Comparison of ENCODE assay signal across 8 mouse cellular contexts in the genomic region with DNA sequence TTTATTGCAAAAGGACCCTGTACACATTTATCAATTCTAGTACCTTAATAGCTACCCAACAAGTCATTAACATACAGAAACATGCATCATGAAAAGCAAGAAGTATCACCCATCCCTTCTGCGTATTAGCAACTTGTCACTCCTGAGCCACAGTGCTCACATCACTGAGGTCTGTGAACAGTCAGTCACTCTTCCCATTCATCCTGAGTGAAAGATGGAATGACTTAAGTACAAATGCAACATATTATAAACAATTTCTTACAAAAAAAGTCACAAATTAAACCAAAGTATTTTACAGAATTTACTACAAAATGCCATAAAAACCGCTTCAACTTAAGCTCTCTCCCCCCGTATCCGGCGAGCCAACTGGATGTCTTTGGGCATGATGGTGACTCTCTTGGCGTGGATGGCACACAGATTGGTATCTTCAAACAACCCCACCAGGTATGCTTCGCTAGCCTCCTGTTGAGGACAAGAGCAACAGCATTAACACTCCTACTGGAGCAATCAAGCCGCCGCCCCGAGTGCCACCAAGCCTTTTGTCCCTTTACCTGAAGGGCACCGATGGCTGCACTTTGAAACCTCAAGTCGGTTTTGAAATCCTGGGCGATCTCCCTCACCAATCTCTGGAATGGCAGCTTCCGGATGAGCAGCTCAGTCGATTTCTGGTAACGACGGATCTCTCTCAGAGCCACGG. TPM values are rescaled to one million over a fixed set of nuclear protein-coding genes. Genes with fewer than 3 reads are reported as not detected.
A peak's percentile ranks its signal among the peaks of the same experiment; 100 is the strongest.
DNase-seq lines count a peak whose midpoint lies in the region; ATAC-seq and TF ChIP-seq lines count a peak whose summit lies in the region.
"Not testable (repeated sequence)": the region's sequence is repeated elsewhere in the genome, so short reads cannot be mapped to it uniquely, and the experiment has no call there.

No protein-coding gene starts in this region.

- DNase-seq in cerebellum, adult 2 months; kidney, adult 2 months; liver, embryonic 11.5 days (ENCODE audit: low spot score): not testable (repeated sequence)
- DNase-seq in forebrain, embryonic 11.5 days (ENCODE audit: low spot score) = peak; percentile 68
- peak; percentile 92 for DNase-seq in midbrain, embryonic 11.5 days (ENCODE audit: low spot score, missing footprints)

- not testable (repeated sequence) for H3K9me3 ChIP-seq in forebrain, embryonic 11.5 days (ENCODE audit: control insufficient read depth, low read length); heart, embryonic 16.5 days (replicated peaks; ENCODE audit: control insufficient read depth, low read length); liver, embryonic 11.5 days (ENCODE audit: control insufficient read depth, low read length); midbrain, embryonic 11.5 days (ENCODE audit: control insufficient read depth, low read length)

- peaks cover 31% of the 10 kb centered on the region for H3K79me2 ChIP-seq in C2C12 (ENCODE audit: control insufficient read depth, insufficient read depth)

- ATAC-seq in forebrain, embryonic 11.5 days (replicated peaks; ENCODE audit: low FRiP score); heart, embryonic 16.5 days (replicated peaks; ENCODE audit: extremely low read depth, insufficient read depth, low FRiP score); liver, embryonic 11.5 days (replicated peaks; ENCODE audit: low FRiP score); midbrain, embryonic 11.5 days (ENCODE audit: low FRiP score): not testable (repeated sequence)

- under 1% methylated on average over 18 of the region's 18 CpGs for WGBS in cerebellum, adult 2 months
- whole genome bisulfite sequencing in forebrain, embryonic 11.5 days = 8% methylated on average over 18 of the region's 18 CpGs
- WGBS in heart, embryonic 16.5 days = 5% methylated on average over 18 of the region's 18 CpGs
- WGBS in kidney, adult 2 months = under 1% methylated on average over 18 of the region's 18 CpGs
- WGBS in liver, embryonic 11.5 days = 5% methylated on average over 18 of the region's 18 CpGs
- 9% methylated on average over 18 of the region's 18 CpGs for WGBS in midbrain, embryonic 11.5 days
- WGBS in small intestine, adult 2 months = under 1% methylated on average over 18 of the region's 18 CpGs

- peak overlapping the region; percentile 62 for H3K4me2 ChIP-seq in forebrain, embryonic 11.5 days (ENCODE audit: low read depth, low read length, severe bottlenecking)
- peak overlapping the region; percentile 70 for H3K4me2 ChIP-seq in heart, embryonic 16.5 days (ENCODE audit: low read depth, low read length)
- peak overlapping the region; percentile 65 for H3K4me2 ChIP-seq in liver, embryonic 11.5 days
- H3K4me2 ChIP-seq in midbrain, embryonic 11.5 days = peak overlapping the region; percentile 55

- peaks cover 28% of the 10 kb centered on the region for H3K36me3 ChIP-seq in C2C12 (ENCODE audit: control insufficient read depth, insufficient read depth)
- H3K36me3 ChIP-seq in forebrain, embryonic 11.5 days (ENCODE audit: control insufficient read depth, insufficient read depth, low read length); heart, embryonic 16.5 days (ENCODE audit: control insufficient read depth, insufficient read depth); kidney, adult 2 months (ENCODE audit: control insufficient read depth, insufficient read depth, low read length); liver, embryonic 11.5 days (ENCODE audit: control insufficient read depth, insufficient read depth, low read length); midbrain, embryonic 11.5 days (ENCODE audit: control insufficient read depth, insufficient read depth, low read length): not testable (repeated sequence)
- H3K36me3 ChIP-seq in small intestine, adult 2 months (ENCODE audit: control insufficient read depth, insufficient read depth, low read length) = peaks cover 20% of the 10 kb centered on the region

- not testable (repeated sequence) for H3K27me3 ChIP-seq in C2C12 (ENCODE audit: control insufficient read depth, insufficient read depth, insufficient read length); cerebellum, adult 2 months (ENCODE audit: control insufficient read depth, insufficient read depth, low read length); forebrain, embryonic 11.5 days (ENCODE audit: control insufficient read depth, insufficient read depth, low read length); heart, embryonic 16.5 days (ENCODE audit: control insufficient read depth, insufficient read depth, low read length); kidney, adult 2 months (replicated peaks; ENCODE audit: control insufficient read depth, insufficient read depth, low read length); liver, embryonic 11.5 days (replicated peaks; ENCODE audit: control insufficient read depth, insufficient read depth, low read length); midbrain, embryonic 11.5 days (ENCODE audit: control insufficient read depth, insufficient read depth, low read length); small intestine, adult 2 months (ENCODE audit: control insufficient read depth, insufficient read depth, low read length)

- H3K4me1 ChIP-seq in cerebellum, adult 2 months (ENCODE audit: control insufficient read depth, insufficient read depth, low read length); forebrain, embryonic 11.5 days (replicated peaks; ENCODE audit: control insufficient read depth, insufficient read depth, low read length); kidney, adult 2 months (ENCODE audit: control insufficient read depth, insufficient read depth, low read length); liver, embryonic 11.5 days (replicated peaks; ENCODE audit: control insufficient read depth, insufficient read depth, low read length); midbrain, embryonic 11.5 days (ENCODE audit: control insufficient read depth, insufficient read depth, low read length); small intestine, adult 2 months (ENCODE audit: control insufficient read depth, insufficient read depth, insufficient read length, low read length): not testable (repeated sequence)
- H3K4me1 ChIP-seq in heart, embryonic 16.5 days (ENCODE audit: control insufficient read depth, insufficient read depth, low read length) = peaks cover 11% of the 10 kb centered on the region

- peak overlapping the region; percentile 100 for H3K9ac ChIP-seq in forebrain, embryonic 11.5 days (ENCODE audit: low read length)
- peak overlapping the region; percentile 99 for H3K9ac ChIP-seq in heart, embryonic 16.5 days (ENCODE audit: low read length)
- peak overlapping the region; percentile 99 for H3K9ac ChIP-seq in liver, embryonic 11.5 days (ENCODE audit: low read depth, low read length)
- peak overlapping the region; percentile 100 for H3K9ac ChIP-seq in midbrain, embryonic 11.5 days (ENCODE audit: low read length)

- H3K4me3 ChIP-seq in C2C12 (ENCODE audit: insufficient read depth, poor library complexity, severe bottlenecking) = peak overlapping the region; percentile 97
- peak overlapping the region; percentile 80 for H3K4me3 ChIP-seq in cerebellum, adult 2 months (replicated peaks; ENCODE audit: insufficient read depth, low read depth, low read length)
- peak overlapping the region; percentile 100 for H3K4me3 ChIP-seq in forebrain, embryonic 11.5 days (ENCODE audit: low read depth, low read length)
- peak overlapping the region; percentile 96 for H3K4me3 ChIP-seq in heart, embryonic 16.5 days (ENCODE audit: low read length)
- peak overlapping the region; percentile 73 for H3K4me3 ChIP-seq in kidney, adult 2 months (ENCODE audit: insufficient read depth, low read depth, low read length)
- peak overlapping the region; percentile 98 for H3K4me3 ChIP-seq in liver, embryonic 11.5 days (ENCODE audit: low read depth, low read length)
- H3K4me3 ChIP-seq in midbrain, embryonic 11.5 days (ENCODE audit: low read depth, low read length) = peak overlapping the region; percentile 99
- peak overlapping the region; percentile 81 for H3K4me3 ChIP-seq in small intestine, adult 2 months (ENCODE audit: low read depth, low read length)

- TF ChIP-seq CTCF in C2C12 (IDR thresholded peaks at IDR 0.05; ENCODE audit: control insufficient read depth, insufficient read depth, insufficient read length); cerebellum, adult 2 months (IDR thresholded peaks at IDR 0.05; ENCODE audit: borderline replicate concordance, insufficient read depth, low read depth, low read length); kidney, adult 2 months (conservative IDR thresholded peaks at IDR 0.05; ENCODE audit: insufficient read depth, insufficient read length, low read depth, low read length); small intestine, adult 2 months (IDR thresholded peaks at IDR 0.05; ENCODE audit: extremely low read depth, insufficient read length, insufficient replicate concordance, low read depth, low read length): not testable (repeated sequence)

- not testable (repeated sequence) for TF ChIP-seq POLR2A in cerebellum, adult 2 months (IDR thresholded peaks at IDR 0.05; ENCODE audit: borderline replicate concordance, insufficient read depth, low read length); kidney, adult 2 months (IDR thresholded peaks at IDR 0.05; ENCODE audit: low read depth, low read length); small intestine, adult 2 months (IDR thresholded peaks at IDR 0.05; ENCODE audit: low read depth, low read length)

- peak overlapping the region; percentile 45; the same call in 1 of the 2 replicates for H3K27ac ChIP-seq in cerebellum, adult 2 months (ENCODE audit: insufficient read depth, low read length)
- peak overlapping the region; percentile 97 for H3K27ac ChIP-seq in forebrain, embryonic 11.5 days (ENCODE audit: low read depth, low read length)
- peak overlapping the region; percentile 100 for H3K27ac ChIP-seq in heart, embryonic 16.5 days (ENCODE audit: low read length)
- H3K27ac ChIP-seq in kidney, adult 2 months (ENCODE audit: insufficient read depth, low read depth, low read length) = not testable (repeated sequence)
- H3K27ac ChIP-seq in liver, embryonic 11.5 days (ENCODE audit: low read depth, low read length) = peak overlapping the region; percentile 100
- peak overlapping the region; percentile 98; the same call in 1 of the 2 replicates for H3K27ac ChIP-seq in midbrain, embryonic 11.5 days (ENCODE audit: low read depth, low read length)
- peak overlapping the region; percentile 98 for H3K27ac ChIP-seq in small intestine, adult 2 months (ENCODE audit: insufficient read depth, low read depth, low read length)

- peak overlapping the region; percentile 72 for H3ac ChIP-seq in C2C12 (ENCODE audit: control insufficient read depth, insufficient read length, low read depth)

- peaks cover 14% of the 10 kb centered on the region for H3K79me3 ChIP-seq in C2C12 (ENCODE audit: low read depth)

RNA-seq across cellular contexts. Expression of a gene that starts 4.5 kb away (rescaled TPM):
- polyA plus RNA-seq in C2C12 (2012; fragmentation: generic; extraction: Trizol) = 633 TPM
- 456 and 541 TPM in 2 replicates for polyA plus RNA-seq in cerebellum, adult 2 months (2012; rRNA removed)
- 1,836 and 1,931 TPM in 2 replicates for polyA plus RNA-seq in forebrain, embryonic 11.5 days (2014; fragmentation: Nextera tagmentation; extraction: Ambion mirVana)
- polyA plus RNA-seq in heart, embryonic 16.5 days (2015; fragmentation: Nextera tagmentation; extraction: Ambion mirVana) = 661 and 709 TPM in 2 replicates
- polyA plus RNA-seq in kidney, adult 2 months (2012; rRNA removed) = 135 and 150 TPM in 2 replicates
- 1,141 and 1,182 TPM in 2 replicates for polyA plus RNA-seq in liver, embryonic 11.5 days (2014; fragmentation: Nextera tagmentation; extraction: Ambion mirVana)
- polyA plus RNA-seq in midbrain, embryonic 11.5 days (2014; fragmentation: Nextera tagmentation; extraction: Ambion mirVana) = 1,982 and 2,171 TPM in 2 replicates
- polyA plus RNA-seq in small intestine, adult 2 months (2012; rRNA removed) = 48.6 and 118 TPM in 2 replicates

RNA-seq across cellular contexts. Expression of a gene that starts 6.9 kb away (rescaled TPM):
- polyA plus RNA-seq in C2C12 (2012; fragmentation: generic; extraction: Trizol) = 14.5 TPM
- 48.1 and 49.1 TPM in 2 replicates for polyA plus RNA-seq in cerebellum, adult 2 months (2012; rRNA removed)
- polyA plus RNA-seq in forebrain, embryonic 11.5 days (2014; fragmentation: Nextera tagmentation; extraction: Ambion mirVana) = 40.7 and 48.5 TPM in 2 replicates
- 22.7 and 23.2 TPM in 2 replicates for polyA plus RNA-seq in heart, embryonic 16.5 days (2015; fragmentation: Nextera tagmentation; extraction: Ambion mirVana)
- polyA plus RNA-seq in kidney, adult 2 months (2012; rRNA removed) = 22.1 and 28.1 TPM in 2 replicates
- polyA plus RNA-seq in liver, embryonic 11.5 days (2014; fragmentation: Nextera tagmentation; extraction: Ambion mirVana) = 28.9 and 34.1 TPM in 2 replicates
- 23.4 and 24.1 TPM in 2 replicates for polyA plus RNA-seq in midbrain, embryonic 11.5 days (2014; fragmentation: Nextera tagmentation; extraction: Ambion mirVana)
- 10.4 and 21.5 TPM in 2 replicates for polyA plus RNA-seq in small intestine, adult 2 months (2012; rRNA removed)

RNA-seq across cellular contexts. Expression of a gene that starts 10.7 kb away (rescaled TPM):
- 150 TPM for polyA plus RNA-seq in C2C12 (2012; fragmentation: generic; extraction: Trizol)
- polyA plus RNA-seq in cerebellum, adult 2 months (2012; rRNA removed) = 14.8 and 15.1 TPM in 2 replicates
- 142 and 151 TPM in 2 replicates for polyA plus RNA-seq in forebrain, embryonic 11.5 days (2014; fragmentation: Nextera tagmentation; extraction: Ambion mirVana)
- 142 and 153 TPM in 2 replicates for polyA plus RNA-seq in heart, embryonic 16.5 days (2015; fragmentation: Nextera tagmentation; extraction: Ambion mirVana)
- polyA plus RNA-seq in kidney, adult 2 months (2012; rRNA removed) = 83.2 and 87.9 TPM in 2 replicates
- 299 and 304 TPM in 2 replicates for polyA plus RNA-seq in liver, embryonic 11.5 days (2014; fragmentation: Nextera tagmentation; extraction: Ambion mirVana)
- 82.5 and 93.4 TPM in 2 replicates for polyA plus RNA-seq in midbrain, embryonic 11.5 days (2014; fragmentation: Nextera tagmentation; extraction: Ambion mirVana)
- polyA plus RNA-seq in small intestine, adult 2 months (2012; rRNA removed) = 39.5 and 53.3 TPM in 2 replicates

RNA-seq across cellular contexts. Expression of a gene that starts 48.7 kb away (rescaled TPM):
- polyA plus RNA-seq in C2C12 (2012; fragmentation: generic; extraction: Trizol) = 0.49 TPM
- 21.6 and 28.6 TPM in 2 replicates for polyA plus RNA-seq in cerebellum, adult 2 months (2012; rRNA removed)
- polyA plus RNA-seq in forebrain, embryonic 11.5 days (2014; fragmentation: Nextera tagmentation; extraction: Ambion mirVana) = 0.57 and 0.72 TPM in 2 replicates
- polyA plus RNA-seq in heart, embryonic 16.5 days (2015; fragmentation: Nextera tagmentation; extraction: Ambion mirVana) = 2.7 and 4.4 TPM in 2 replicates
- 5.1 and 5.3 TPM in 2 replicates for polyA plus RNA-seq in kidney, adult 2 months (2012; rRNA removed)
- 0.60 and 0.77 TPM in 2 replicates for polyA plus RNA-seq in liver, embryonic 11.5 days (2014; fragmentation: Nextera tagmentation; extraction: Ambion mirVana)
- polyA plus RNA-seq in midbrain, embryonic 11.5 days (2014; fragmentation: Nextera tagmentation; extraction: Ambion mirVana) = 0.23 and 0.25 TPM in 2 replicates
- polyA plus RNA-seq in small intestine, adult 2 months (2012; rRNA removed) = 53.2 and 133 TPM in 2 replicates

RNA-seq across cellular contexts. Expression of a gene that starts 54.5 kb away (rescaled TPM):
- 0.43 TPM for polyA plus RNA-seq in C2C12 (2012; fragmentation: generic; extraction: Trizol)
- polyA plus RNA-seq in cerebellum, adult 2 months (2012; rRNA removed) = 3.8 and 5.7 TPM in 2 replicates
- polyA plus RNA-seq in forebrain, embryonic 11.5 days (2014; fragmentation: Nextera tagmentation; extraction: Ambion mirVana) = 1.6 and 2.2 TPM in 2 replicates
- 3.2 and 5.9 TPM in 2 replicates for polyA plus RNA-seq in heart, embryonic 16.5 days (2015; fragmentation: Nextera tagmentation; extraction: Ambion mirVana)
- polyA plus RNA-seq in kidney, adult 2 months (2012; rRNA removed) = 1.1 and 2.4 TPM in 2 replicates
- polyA plus RNA-seq in liver, embryonic 11.5 days (2014; fragmentation: Nextera tagmentation; extraction: Ambion mirVana) = 44.8 and 45.3 TPM in 2 replicates
- 0.82 and 1.1 TPM in 2 replicates for polyA plus RNA-seq in midbrain, embryonic 11.5 days (2014; fragmentation: Nextera tagmentation; extraction: Ambion mirVana)
- polyA plus RNA-seq in small intestine, adult 2 months (2012; rRNA removed) = 5.8 and 7.1 TPM in 2 replicates
